Mouse (Mus musculus) ES-Bruce4 (cell line): ENCODE measurements around the gene Gm45808. TPM values are rescaled to one million over a fixed set of nuclear protein-coding genes. Genes with fewer than 3 reads are reported as not detected.

ENCODE experiments used
- H3K27ac ChIP-seq: 2 replicates; pipeline ENCODE4 v1.5.1; 2012; ENCODE audit warnings: low read length, inconsistent platforms; ENCODE audit not compliant: insufficient read depth
- H3K27me3 ChIP-seq: 2 replicates; pipeline ENCODE4 v1.6.1; 2012; ENCODE audit warnings: mild to moderate bottlenecking, low read length, inconsistent platforms; ENCODE audit not compliant: control insufficient read depth, poor library complexity, insufficient read depth, severe bottlenecking
- H3K36me3 ChIP-seq: 2 replicates; pipeline ENCODE4 v1.6.1; 2012; ENCODE audit warnings: inconsistent platforms, mild to moderate bottlenecking, low read length, moderate library complexity; ENCODE audit not compliant: control insufficient read depth, poor library complexity, insufficient read depth, severe bottlenecking
- H3K4me1 ChIP-seq: one replicate; pipeline ENCODE4 v1.8.1; 2011; ENCODE audit warnings: low read length; ENCODE audit not compliant: control insufficient read depth, insufficient read depth
- H3K4me3 ChIP-seq: 2 replicates; pipeline ENCODE4 v1.5.1; 2011; ENCODE audit warnings: low read depth, mild to moderate bottlenecking, low read length
- H3K9ac ChIP-seq: 2 replicates; pipeline ENCODE4 v1.6.1; 2012; ENCODE audit warnings: low read depth, mild to moderate bottlenecking, inconsistent platforms; ENCODE audit not compliant: poor library complexity, severe bottlenecking
- H3K9me3 ChIP-seq: replicated peaks from 2 replicates; pipeline ENCODE4 v1.6.1; 2012; ENCODE audit warnings: mild to moderate bottlenecking, low read length, inconsistent platforms; ENCODE audit not compliant: control insufficient read depth, poor library complexity, insufficient read depth, severe bottlenecking
- CTCF ChIP-seq: IDR thresholded peaks from one replicate; pipeline ENCODE4 v1.8.1; 2011; ENCODE audit warnings: low read depth, low read length
- EP300 ChIP-seq: IDR thresholded peaks from 2 replicates; pipeline ENCODE4 v1.6.1; 2011; ENCODE audit warnings: low read depth, low read length; ENCODE audit not compliant: insufficient read depth
- POLR2A ChIP-seq: IDR thresholded peaks from one replicate; pipeline ENCODE4 v1.8.1; 2011; ENCODE audit warnings: low read length; ENCODE audit not compliant: insufficient read depth
- polyA plus RNA-seq: library from polyadenylated mRNA; stranded (reverse); fragments of >200 nt; gene quantifications from 2 replicates; pipeline ENCODE4 v1.2.4, GENCODE M21; 2011; ENCODE audit warnings: low read depth; ENCODE audit not compliant: missing spikeins, insufficient read depth, insufficient read length

The Gm45808 gene
- polyA plus RNA-seq, 1 experiment, result not detected

- Histone ChIP-seq H3K27me3 (no peaks in the 10 kb centered on the region), H3K27ac (peak overlapping the region; percentile 57), H3K9me3 (no peaks in the 10 kb centered on the region), H3K4me3 (peak overlapping the region; percentile 90), H3K36me3 (peaks cover 28% of the 10 kb centered on the region), H3K9ac (peak overlapping the region; percentile 87), H3K4me1 (peaks cover 3% of the 10 kb centered on the region)
- TF ChIP-seq POLR2A (peak; percentile 43), CTCF (no peak), EP300 (peak; percentile 68; the same call in 1 of the 2 replicates)
Measured at GRCm38 (mm10) chr7:45457204-45458060, 29.2 kb downstream of the Gm45808 start.

DNA sequence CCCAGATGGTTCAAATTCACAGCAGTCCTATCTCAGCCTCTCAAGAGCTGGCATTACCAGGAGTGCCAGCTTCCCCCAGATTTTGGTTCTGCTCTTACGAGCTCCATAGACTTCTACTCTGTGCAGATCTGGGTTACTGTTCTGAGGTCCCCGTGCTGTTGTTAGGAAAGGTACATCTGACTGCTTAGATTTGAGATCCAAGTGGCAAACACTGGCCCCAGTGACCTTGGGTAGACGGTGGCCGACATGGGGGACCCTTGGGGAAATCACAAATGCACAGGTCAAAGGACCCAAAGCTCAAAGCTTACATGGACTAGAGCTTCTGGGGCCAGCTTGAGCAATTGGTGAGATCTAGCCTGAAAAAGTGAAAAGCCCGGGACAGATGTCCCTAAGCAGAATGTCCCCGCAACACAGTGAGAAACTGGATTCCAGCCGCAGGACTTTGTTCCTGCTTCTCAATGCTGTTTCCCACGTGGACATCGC lies 29.8 kb downstream of the Gm45808 start:
- TF ChIP-seq CTCF (no peak), EP300 (no peak), POLR2A (no peak)
- Histone ChIP-seq H3K4me3 (peak overlapping the region; percentile 90), H3K4me1 (peaks cover 3% of the 10 kb centered on the region), H3K9me3 (no peaks in the 10 kb centered on the region), H3K9ac (peak overlapping the region; percentile 87), H3K27ac (peak overlapping the region; percentile 57), H3K36me3 (peaks cover 32% of the 10 kb centered on the region), H3K27me3 (no peaks in the 10 kb centered on the region)

DNA sequence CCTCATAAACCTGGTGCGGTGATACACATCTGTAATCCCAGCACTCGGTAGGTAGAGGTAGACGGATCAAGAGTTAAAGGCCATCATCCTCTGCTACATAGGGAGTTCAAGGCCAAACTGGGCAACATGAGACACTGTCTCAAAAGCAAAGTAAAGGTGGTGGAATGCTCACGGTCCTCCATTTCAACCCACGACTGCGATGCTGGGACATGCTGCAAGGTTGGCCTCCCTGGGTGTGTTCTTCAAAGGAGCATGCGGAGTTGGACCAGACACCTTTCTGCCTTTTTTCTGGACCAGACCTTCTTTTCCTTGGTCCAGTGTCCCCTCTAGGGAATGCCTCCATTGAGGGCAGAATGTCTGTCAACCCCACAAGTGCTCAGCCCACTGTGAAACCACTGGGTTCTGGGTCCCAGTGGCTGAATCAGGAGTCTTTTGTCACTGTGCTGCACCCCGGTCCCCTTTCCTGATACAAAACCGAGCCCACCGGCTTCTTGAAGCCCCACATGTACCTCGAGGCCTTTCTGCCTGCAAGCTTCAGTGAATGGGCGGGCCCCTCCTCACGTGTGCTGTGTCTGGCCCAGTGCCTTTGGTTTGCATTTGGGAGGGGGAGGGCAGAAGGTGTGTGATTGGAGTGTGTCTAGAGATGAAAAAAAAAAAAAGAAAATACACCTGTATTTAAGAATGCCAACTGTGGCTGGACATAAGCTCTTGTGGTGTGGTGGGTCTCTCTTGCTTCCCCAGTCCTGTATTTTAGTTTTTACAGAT lies 30.5 kb downstream of the Gm45808 start:
- H3K4me3 ChIP-seq, result no peak overlapping the region
- peaks cover 29% of the 10 kb centered on the region for H3K36me3 ChIP-seq
- no peak overlapping the region for H3K9ac ChIP-seq
- no peak for TF ChIP-seq CTCF
- no peak for TF ChIP-seq EP300
- no peak for TF ChIP-seq POLR2A
- H3K27ac ChIP-seq, result peak overlapping the region; percentile 57
- H3K27me3 ChIP-seq, result no peaks in the 10 kb centered on the region
- H3K9me3 ChIP-seq, result no peaks in the 10 kb centered on the region
- H3K4me1 ChIP-seq, result peaks cover 3% of the 10 kb centered on the region

DNA sequence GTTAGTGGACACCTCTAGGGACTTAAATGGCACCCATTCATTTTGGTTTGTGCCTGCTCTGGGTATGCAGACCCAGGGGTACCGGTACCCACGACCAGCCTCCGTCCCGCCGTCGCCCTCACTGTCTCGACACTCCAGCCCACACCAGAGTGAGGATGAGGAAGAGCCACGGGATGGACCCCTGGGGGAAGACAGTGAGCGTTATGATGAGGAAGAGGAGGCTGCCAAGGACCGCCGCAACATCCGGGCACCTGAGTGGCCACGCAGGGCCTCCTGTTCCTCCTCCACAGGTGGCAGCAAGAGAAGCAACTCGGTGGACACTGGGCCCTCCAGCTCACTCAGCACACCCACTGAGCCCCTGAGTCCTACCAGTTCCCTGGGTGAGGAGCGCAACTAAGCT lies 31.6 kb downstream of the Gm45808 start:
- no peak for TF ChIP-seq POLR2A
- no peak for TF ChIP-seq EP300
- TF ChIP-seq CTCF, result no peak
- Histone ChIP-seq H3K9me3 (no peaks in the 10 kb centered on the region), H3K36me3 (peaks cover 26% of the 10 kb centered on the region), H3K9ac (no peak overlapping the region), H3K27ac (no peak overlapping the region), H3K27me3 (no peaks in the 10 kb centered on the region), H3K4me3 (no peak overlapping the region), H3K4me1 (peaks cover 3% of the 10 kb centered on the region)

GRCm38 (mm10) chr7:45451344-45451982 lies 35.1 kb downstream of the Gm45808 start:
- peaks cover 6% of the 10 kb centered on the region for H3K4me1 ChIP-seq
- no peaks in the 10 kb centered on the region for H3K9me3 ChIP-seq
- TF ChIP-seq EP300 (0 out of 2 replicates have a peak, but pooled peaks have one; percentile 20), POLR2A (no peak), CTCF (peak; percentile 88)
- no peaks in the 10 kb centered on the region for H3K27me3 ChIP-seq
- H3K4me3 ChIP-seq, result peak overlapping the region; percentile 35
- no peak overlapping the region for H3K9ac ChIP-seq
- H3K27ac ChIP-seq, result no peak overlapping the region
- H3K36me3 ChIP-seq, result 0 out of 2 replicates have a peak, but pooled peaks cover 5% of the 10 kb centered on the region
